Mouse (Mus musculus): ENCODE measurements around the gene Grk1. TPM values are rescaled to one million over a fixed set of nuclear protein-coding genes. Genes with fewer than 3 reads are reported as not detected.

Grk1 gene
- polyA plus RNA-seq, 1 experiment, result not detected

DNA sequence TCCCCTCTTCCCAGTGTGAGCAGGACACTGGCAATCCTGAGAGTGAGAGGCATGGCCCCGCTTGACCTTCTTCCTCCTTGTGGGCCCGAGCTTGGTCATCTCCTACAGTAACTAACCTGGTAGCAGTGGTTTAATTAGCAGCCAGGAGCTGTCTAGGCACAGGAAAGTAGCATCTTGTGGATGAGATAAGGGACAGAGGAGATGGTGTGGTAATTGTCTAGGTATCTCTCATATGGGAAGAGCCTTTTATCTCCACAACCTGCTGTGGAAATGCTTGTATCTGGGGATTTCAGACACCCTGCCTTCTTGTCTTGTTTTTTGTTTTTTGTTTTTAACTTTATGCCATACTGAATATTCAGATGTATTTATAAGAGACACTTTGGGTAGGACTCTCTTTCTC is 32.6 kb downstream of the Grk1 start:
- H3K79me2 ChIP-seq (ENCODE audit: control insufficient read depth, insufficient read depth), result no peaks in the 10 kb centered on the region
- H3K4me3 ChIP-seq (ENCODE audit: insufficient read depth, poor library complexity, severe bottlenecking), result no peak overlapping the region
- TF ChIP-seq MYOD1 (IDR thresholded peaks at IDR 0.05; ENCODE audit: control insufficient read depth, insufficient read length, low read depth) (no peak), CTCF (IDR thresholded peaks at IDR 0.05; ENCODE audit: control insufficient read depth, insufficient read depth, insufficient read length) (no peak), CEBPB (IDR thresholded peaks at IDR 0.05; ENCODE audit: low read depth) (no peak), FOSL1 (IDR thresholded peaks at IDR 0.05; ENCODE audit: insufficient read depth, low read length, poor library complexity, severe bottlenecking) (no peak), MAX (IDR thresholded peaks at IDR 0.05) (no peak), USF1 (IDR thresholded peaks at IDR 0.05; ENCODE audit: low read depth) (no peak), MYOG (IDR thresholded peaks at IDR 0.05; ENCODE audit: control insufficient read depth, extremely low read depth, insufficient read length) (no peak)
- H3K36me3 ChIP-seq (ENCODE audit: control insufficient read depth, insufficient read depth), result no peaks in the 10 kb centered on the region
- peaks cover 84% of the 10 kb centered on the region for H3K27me3 ChIP-seq (ENCODE audit: control insufficient read depth, insufficient read depth, insufficient read length)
- H3K79me3 ChIP-seq (ENCODE audit: low read depth), result no peaks in the 10 kb centered on the region
- no peak overlapping the region for H3ac ChIP-seq (ENCODE audit: control insufficient read depth, insufficient read length, low read depth)

DNA sequence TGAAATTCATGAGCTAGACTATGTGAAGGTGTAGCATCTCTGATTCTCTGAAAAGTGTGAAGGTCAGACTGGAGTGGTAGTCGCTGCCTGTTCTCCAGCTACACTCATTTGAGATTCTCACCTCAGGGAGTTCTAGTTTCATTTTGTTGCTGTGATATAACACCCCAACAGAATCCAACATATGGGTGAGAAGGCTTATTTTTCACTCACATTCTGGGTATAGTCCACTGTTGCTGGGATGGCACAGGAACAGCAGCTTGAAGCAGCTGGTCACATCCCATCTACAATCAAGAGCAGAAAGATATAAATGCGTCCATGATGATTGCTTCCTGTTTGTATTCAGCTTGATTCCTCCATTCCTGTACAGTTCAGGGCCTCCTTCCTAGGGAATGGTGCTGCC is 37.3 kb downstream of the Grk1 start:
- Histone ChIP-seq H3K4me3 (ENCODE audit: insufficient read depth, poor library complexity, severe bottlenecking) (no peak overlapping the region), H3K36me3 (ENCODE audit: control insufficient read depth, insufficient read depth) (no peaks in the 10 kb centered on the region), H3K79me3 (ENCODE audit: low read depth) (no peaks in the 10 kb centered on the region), H3ac (ENCODE audit: control insufficient read depth, insufficient read length, low read depth) (no peak overlapping the region), H3K79me2 (ENCODE audit: control insufficient read depth, insufficient read depth) (no peaks in the 10 kb centered on the region), H3K27me3 (ENCODE audit: control insufficient read depth, insufficient read depth, insufficient read length) (peaks cover 54% of the 10 kb centered on the region)
- TF ChIP-seq CEBPB (IDR thresholded peaks at IDR 0.05; ENCODE audit: low read depth) (no peak), USF1 (IDR thresholded peaks at IDR 0.05; ENCODE audit: low read depth) (no peak), MAX (IDR thresholded peaks at IDR 0.05) (no peak), MYOD1 (IDR thresholded peaks at IDR 0.05; ENCODE audit: control insufficient read depth, insufficient read length, low read depth) (no peak)

DNA sequence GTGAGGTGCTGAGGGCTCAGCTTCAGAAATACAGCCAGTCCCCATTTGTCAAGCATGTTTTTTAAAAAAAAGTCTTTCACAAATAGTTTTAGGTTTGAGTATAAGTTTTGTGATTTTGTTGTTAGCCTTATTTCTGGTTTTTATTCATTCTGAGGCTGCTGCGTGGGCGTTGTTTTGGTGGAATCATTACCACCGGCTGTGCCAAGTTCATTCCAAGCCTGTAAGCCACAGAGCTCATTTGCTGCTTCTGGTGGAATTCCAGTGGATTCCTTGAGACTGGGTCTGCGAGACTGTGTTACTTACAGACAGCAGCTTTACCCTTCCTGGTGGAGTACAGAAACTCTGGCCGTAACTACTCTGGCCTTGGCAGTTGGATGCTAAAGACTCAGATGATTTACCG is 41.6 kb downstream of the Grk1 start:
- peaks cover 24% of the 10 kb centered on the region for H3K27me3 ChIP-seq (ENCODE audit: control insufficient read depth, insufficient read depth, insufficient read length)
- no peaks in the 10 kb centered on the region for H3K79me3 ChIP-seq (ENCODE audit: low read depth)
- no peaks in the 10 kb centered on the region for H3K79me2 ChIP-seq (ENCODE audit: control insufficient read depth, insufficient read depth)
- no peak for TF ChIP-seq CTCF (IDR thresholded peaks at IDR 0.05; ENCODE audit: control insufficient read depth, insufficient read depth, insufficient read length)
- no peak for TF ChIP-seq MAX (IDR thresholded peaks at IDR 0.05)
- TF ChIP-seq USF1 (IDR thresholded peaks at IDR 0.05; ENCODE audit: low read depth), result no peak
- no peak for TF ChIP-seq MYOD1 (IDR thresholded peaks at IDR 0.05; ENCODE audit: control insufficient read depth, insufficient read length, low read depth)
- TF ChIP-seq CEBPB (IDR thresholded peaks at IDR 0.05; ENCODE audit: low read depth), result no peak
- TF ChIP-seq MYOG (IDR thresholded peaks at IDR 0.05; ENCODE audit: control insufficient read depth, extremely low read depth, insufficient read length), result no peak
- TF ChIP-seq FOSL1 (IDR thresholded peaks at IDR 0.05; ENCODE audit: insufficient read depth, low read length, poor library complexity, severe bottlenecking), result no peak
- H3K4me3 ChIP-seq (ENCODE audit: insufficient read depth, poor library complexity, severe bottlenecking), result no peak overlapping the region
- no peaks in the 10 kb centered on the region for H3K36me3 ChIP-seq (ENCODE audit: control insufficient read depth, insufficient read depth)
- no peak overlapping the region for H3ac ChIP-seq (ENCODE audit: control insufficient read depth, insufficient read length, low read depth)

DNA sequence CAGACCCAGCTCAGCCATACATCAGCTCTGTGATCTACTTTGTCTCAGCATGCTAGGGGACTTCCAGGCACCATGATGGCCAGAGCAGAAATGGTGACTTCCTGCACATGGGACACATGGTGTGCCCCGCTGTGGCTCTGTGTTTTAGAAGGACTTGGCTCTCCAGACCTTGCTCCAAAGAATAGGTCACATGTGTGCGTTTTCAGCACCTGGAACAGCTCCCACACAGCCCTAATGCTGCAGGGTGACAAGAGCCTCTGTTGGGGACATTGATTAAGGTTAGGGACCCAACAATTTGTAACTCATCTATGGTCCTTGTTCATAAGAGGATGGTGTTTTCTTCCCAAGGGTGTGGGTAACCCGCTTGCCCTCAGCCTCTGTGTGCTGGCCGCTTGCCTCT is 43.3 kb downstream of the Grk1 start:
- Histone ChIP-seq H3K27me3 (ENCODE audit: control insufficient read depth, insufficient read depth, insufficient read length) (peaks cover 19% of the 10 kb centered on the region), H3K4me3 (ENCODE audit: insufficient read depth, poor library complexity, severe bottlenecking) (no peak overlapping the region), H3K79me3 (ENCODE audit: low read depth) (no peaks in the 10 kb centered on the region), H3K36me3 (ENCODE audit: control insufficient read depth, insufficient read depth) (no peaks in the 10 kb centered on the region), H3K79me2 (ENCODE audit: control insufficient read depth, insufficient read depth) (no peaks in the 10 kb centered on the region), H3ac (ENCODE audit: control insufficient read depth, insufficient read length, low read depth) (no peak overlapping the region)
- TF ChIP-seq USF1 (IDR thresholded peaks at IDR 0.05; ENCODE audit: low read depth) (peak; percentile 46), FOSL1 (IDR thresholded peaks at IDR 0.05; ENCODE audit: insufficient read depth, low read length, poor library complexity, severe bottlenecking) (no peak)

DNA sequence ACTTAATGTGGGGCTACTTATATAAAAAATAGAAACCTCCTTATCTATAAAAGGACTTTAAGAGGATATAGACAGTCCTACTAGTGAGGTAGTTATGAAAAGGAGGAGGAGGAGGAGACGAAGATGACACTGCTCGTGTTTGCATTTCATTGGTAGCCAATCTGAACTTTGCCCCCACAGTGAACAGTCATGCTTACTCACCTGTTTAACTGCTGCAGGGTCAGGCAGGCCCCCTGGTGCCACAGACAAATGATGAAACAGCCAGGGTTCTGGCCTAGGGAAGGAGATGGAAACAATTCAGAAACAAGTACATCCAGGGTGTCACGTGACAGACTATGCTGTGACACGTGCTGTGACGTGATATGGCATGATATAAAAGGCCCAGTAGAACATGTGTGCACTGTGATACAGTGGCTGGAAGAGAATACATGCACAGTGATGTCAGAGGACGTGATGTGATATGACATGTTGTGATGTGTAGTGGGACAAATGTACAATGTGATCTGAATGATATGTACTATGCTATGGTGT is 46.9 kb downstream of the Grk1 start:
- Histone ChIP-seq H3K4me3 (ENCODE audit: insufficient read depth, poor library complexity, severe bottlenecking) (no peak overlapping the region), H3K27me3 (ENCODE audit: control insufficient read depth, insufficient read depth, insufficient read length) (peaks cover 27% of the 10 kb centered on the region), H3K79me2 (ENCODE audit: control insufficient read depth, insufficient read depth) (no peaks in the 10 kb centered on the region), H3K79me3 (ENCODE audit: low read depth) (no peaks in the 10 kb centered on the region), H3ac (ENCODE audit: control insufficient read depth, insufficient read length, low read depth) (no peak overlapping the region), H3K36me3 (ENCODE audit: control insufficient read depth, insufficient read depth) (no peaks in the 10 kb centered on the region)
- TF ChIP-seq FOSL1 (IDR thresholded peaks at IDR 0.05; ENCODE audit: insufficient read depth, low read length, poor library complexity, severe bottlenecking), result no peak
- TF ChIP-seq CTCF (IDR thresholded peaks at IDR 0.05; ENCODE audit: control insufficient read depth, insufficient read depth, insufficient read length), result no peak
- TF ChIP-seq MYOG (IDR thresholded peaks at IDR 0.05; ENCODE audit: control insufficient read depth, extremely low read depth, insufficient read length), result no peak
- no peak for TF ChIP-seq CEBPB (IDR thresholded peaks at IDR 0.05; ENCODE audit: low read depth)
- peak; percentile 74 for TF ChIP-seq USF1 (IDR thresholded peaks at IDR 0.05; ENCODE audit: low read depth)

DNA sequence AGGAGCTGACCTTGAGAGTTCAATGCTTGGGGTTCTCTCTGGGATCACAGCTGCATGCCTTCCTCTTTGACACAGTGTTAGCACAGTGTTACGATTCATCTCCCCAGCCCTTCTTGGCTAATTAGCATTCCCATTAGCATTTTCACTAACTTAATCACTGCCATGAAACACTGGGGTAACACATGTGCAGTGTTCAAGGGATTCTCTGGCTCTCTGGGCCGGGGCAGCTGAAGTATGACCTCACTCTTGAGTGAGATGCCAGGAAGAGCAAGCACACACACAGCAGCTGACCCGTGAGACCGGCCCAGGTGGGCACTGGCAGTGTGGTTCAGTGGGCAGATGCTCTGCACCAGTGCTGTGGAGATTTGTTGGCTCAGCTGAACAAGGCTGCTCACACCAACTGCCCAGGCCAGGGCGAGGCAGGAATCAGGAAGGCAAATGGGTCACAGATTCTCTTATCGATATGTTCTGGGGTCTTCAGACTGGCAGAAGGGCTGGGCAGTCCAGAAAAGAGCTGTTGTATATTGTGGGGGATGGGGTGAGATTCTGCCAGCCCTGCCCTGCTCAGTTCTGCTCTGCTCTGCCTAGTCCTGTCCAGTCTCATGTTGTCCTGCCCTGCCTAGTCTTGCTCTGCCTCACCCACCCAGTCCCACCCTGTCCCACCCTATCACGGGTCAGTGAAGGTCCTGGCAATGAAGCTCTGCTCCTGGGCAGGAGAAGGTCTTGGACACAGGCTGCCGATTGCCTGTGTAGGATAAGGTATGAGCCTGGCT is 49.6 kb downstream of the Grk1 start:
- TF ChIP-seq MAX (IDR thresholded peaks at IDR 0.05), result no peak
- no peak for TF ChIP-seq MYOD1 (IDR thresholded peaks at IDR 0.05; ENCODE audit: control insufficient read depth, insufficient read length, low read depth)
- TF ChIP-seq FOSL1 (IDR thresholded peaks at IDR 0.05; ENCODE audit: insufficient read depth, low read length, poor library complexity, severe bottlenecking), result no peak
- TF ChIP-seq CEBPB (IDR thresholded peaks at IDR 0.05; ENCODE audit: low read depth), result no peak
- no peak for TF ChIP-seq USF1 (IDR thresholded peaks at IDR 0.05; ENCODE audit: low read depth)
- TF ChIP-seq MYOG (IDR thresholded peaks at IDR 0.05; ENCODE audit: control insufficient read depth, extremely low read depth, insufficient read length), result no peak
- TF ChIP-seq CTCF (IDR thresholded peaks at IDR 0.05; ENCODE audit: control insufficient read depth, insufficient read depth, insufficient read length), result no peak
- H3ac ChIP-seq (ENCODE audit: control insufficient read depth, insufficient read length, low read depth), result no peak overlapping the region
- H3K79me2 ChIP-seq (ENCODE audit: control insufficient read depth, insufficient read depth), result no peaks in the 10 kb centered on the region
- peaks cover 37% of the 10 kb centered on the region for H3K27me3 ChIP-seq (ENCODE audit: control insufficient read depth, insufficient read depth, insufficient read length)
- H3K79me3 ChIP-seq (ENCODE audit: low read depth), result no peaks in the 10 kb centered on the region
- H3K4me3 ChIP-seq (ENCODE audit: insufficient read depth, poor library complexity, severe bottlenecking), result no peak overlapping the region
- no peaks in the 10 kb centered on the region for H3K36me3 ChIP-seq (ENCODE audit: control insufficient read depth, insufficient read depth)
